In the genomic region with DNA sequence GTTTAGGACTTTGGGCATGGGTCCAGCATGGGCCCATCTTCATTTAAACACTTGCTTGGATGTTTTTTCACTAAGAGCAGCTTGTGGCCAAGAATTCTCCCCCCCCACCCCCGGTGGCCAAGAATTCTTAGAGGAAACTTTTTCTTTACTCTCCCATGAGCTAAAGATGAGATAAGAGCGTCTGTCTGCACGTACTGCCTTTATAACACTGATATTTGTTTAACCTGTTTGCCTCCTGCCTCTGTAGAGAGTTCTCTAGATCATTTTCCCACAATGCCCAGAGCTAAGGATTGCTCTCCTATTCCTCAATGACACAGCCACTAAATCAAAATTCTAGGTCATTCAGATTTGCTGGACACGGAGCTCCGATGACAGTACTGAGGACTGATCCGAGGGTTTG, we compare ENCODE assay signal across 21 mouse cellular contexts.
DNase-seq lines count a peak whose midpoint lies in the region; ATAC-seq and TF ChIP-seq lines count a peak whose summit lies in the region.
"Had no signal": no experiment of that assay in that cellular context is flagged by ENCODE, and none has a peak within 500 bp of the region (broad histone marks: within the 10 kb centered on the region; RNA-seq: fewer than 3 reads in every experiment).

No protein-coding gene starts in this region.

- H3K27me3 ChIP-seq in intestine, embryonic 14.5 days (replicated peaks; ENCODE audit: control insufficient read depth, insufficient read depth, low read length), result no peaks in the 10 kb centered on the region
- no peaks in the 10 kb centered on the region for H3K27me3 ChIP-seq in intestine, postnatal 0 days (replicated peaks; ENCODE audit: control insufficient read depth, insufficient read depth, low read length)
- no peaks in the 10 kb centered on the region for H3K27me3 ChIP-seq in lung, embryonic 14.5 days (ENCODE audit: insufficient read depth, low read length)
- H3K27me3 ChIP-seq in intestine, embryonic 15.5 days (replicated peaks), result no peaks in the 10 kb centered on the region
- H3K27me3 ChIP-seq in intestine, embryonic 16.5 days (replicated peaks; ENCODE audit: control insufficient read depth, insufficient read depth, low read length), result no peaks in the 10 kb centered on the region
- H3K27me3 ChIP-seq: embryonic facial prominence, embryonic 15.5 days; forebrain, embryonic 15.5 days; hindbrain, embryonic 12.5 days; hindbrain, embryonic 15.5 days had no signal

- no peak overlapping the region for H3K27ac ChIP-seq in intestine, embryonic 14.5 days (ENCODE audit: low read depth)
- no peak overlapping the region for H3K27ac ChIP-seq in intestine, postnatal 0 days (ENCODE audit: low read depth, low read length)
- H3K27ac ChIP-seq in lung, embryonic 14.5 days (ENCODE audit: low read depth), result no peak overlapping the region
- no peak overlapping the region for H3K27ac ChIP-seq in intestine, embryonic 15.5 days
- H3K27ac ChIP-seq in intestine, embryonic 16.5 days (ENCODE audit: low read length), result peak overlapping the region; percentile 16; the same call in 1 of the 2 replicates
- H3K27ac ChIP-seq: embryonic facial prominence, embryonic 15.5 days; forebrain, embryonic 15.5 days; gastrocnemius, adult 2 months; hindbrain, embryonic 12.5 days; hindbrain, embryonic 15.5 days had no signal

- H3K4me1 ChIP-seq in intestine, embryonic 14.5 days (replicated peaks; ENCODE audit: control insufficient read depth, insufficient read depth, low read length), result no peaks in the 10 kb centered on the region
- 0 out of 2 replicates have a peak, but pooled peaks cover 2% of the 10 kb centered on the region for H3K4me1 ChIP-seq in intestine, postnatal 0 days (replicated peaks; ENCODE audit: control insufficient read depth, insufficient read depth, low read length)
- H3K4me1 ChIP-seq in lung, embryonic 14.5 days (ENCODE audit: insufficient read depth), result peaks cover 4% of the 10 kb centered on the region
- H3K4me1 ChIP-seq in intestine, embryonic 15.5 days (replicated peaks), result 0 out of 2 replicates have a peak, but pooled peaks cover 5% of the 10 kb centered on the region
- 0 out of 2 replicates have a peak, but pooled peaks cover 2% of the 10 kb centered on the region for H3K4me1 ChIP-seq in intestine, embryonic 16.5 days (ENCODE audit: control insufficient read depth, insufficient read depth, low read length)
- H3K4me1 ChIP-seq: embryonic facial prominence, embryonic 15.5 days; hindbrain, embryonic 15.5 days had no signal

- 64% methylated on average over 6 of the region's 6 CpGs for WGBS in intestine, embryonic 14.5 days
- 23% methylated on average over 6 of the region's 6 CpGs for WGBS in intestine, postnatal 0 days
- 22% methylated on average over 6 of the region's 6 CpGs for WGBS in lung, embryonic 14.5 days
- 43% methylated on average over 6 of the region's 6 CpGs for WGBS in intestine, embryonic 15.5 days
- 42% methylated on average over 6 of the region's 6 CpGs for WGBS in intestine, embryonic 16.5 days

- no peak overlapping the region for H3K4me3 ChIP-seq in intestine, embryonic 14.5 days (ENCODE audit: low read depth, low read length)
- no peak overlapping the region for H3K4me3 ChIP-seq in intestine, postnatal 0 days (ENCODE audit: low read depth, low read length)
- H3K4me3 ChIP-seq in lung, embryonic 14.5 days (ENCODE audit: low read depth, low read length), result no peak overlapping the region
- no peak overlapping the region for H3K4me3 ChIP-seq in intestine, embryonic 15.5 days (replicated peaks)
- H3K4me3 ChIP-seq in intestine, embryonic 16.5 days (ENCODE audit: low read length), result no peak overlapping the region
- H3K4me3 ChIP-seq: embryonic facial prominence, embryonic 15.5 days; forebrain, embryonic 15.5 days; gastrocnemius, adult 2 months; hindbrain, embryonic 12.5 days; hindbrain, embryonic 15.5 days had no signal

- 0 out of 2 replicates have a peak, but pooled peaks have one; percentile 40 for ATAC-seq in intestine, embryonic 14.5 days (replicated peaks; ENCODE audit: low FRiP score, low TSS enrichment, low read depth)
- no peak; the same call in 1 of the 2 replicates for ATAC-seq in intestine, postnatal 0 days
- ATAC-seq in lung, embryonic 14.5 days (ENCODE audit: insufficient read depth), result peak; percentile 24; the same call in 1 of the 2 replicates
- peak; percentile 67 for ATAC-seq in intestine, embryonic 15.5 days
- ATAC-seq in intestine, embryonic 16.5 days, result peak; percentile 79
- ATAC-seq: CD4-positive, CD25-positive, alpha-beta regulatory T cell, adult 4 months; forebrain, embryonic 15.5 days had no signal

- H3K36me3 ChIP-seq in intestine, embryonic 14.5 days (ENCODE audit: control insufficient read depth, insufficient read depth, low read length), result no peaks in the 10 kb centered on the region
- H3K36me3 ChIP-seq in intestine, postnatal 0 days (ENCODE audit: control insufficient read depth, insufficient read depth), result peaks cover 18% of the 10 kb centered on the region
- no peaks in the 10 kb centered on the region for H3K36me3 ChIP-seq in lung, embryonic 14.5 days (ENCODE audit: insufficient read depth)
- H3K36me3 ChIP-seq in intestine, embryonic 15.5 days, result no peaks in the 10 kb centered on the region
- no peaks in the 10 kb centered on the region for H3K36me3 ChIP-seq in intestine, embryonic 16.5 days (ENCODE audit: control insufficient read depth, insufficient read depth, low read length)
- H3K36me3 ChIP-seq: embryonic facial prominence, embryonic 15.5 days; forebrain, embryonic 15.5 days; hindbrain, embryonic 12.5 days; hindbrain, embryonic 15.5 days had no signal

- no peak for DNase-seq in intestine, embryonic 14.5 days (ENCODE audit: low spot score)
- peak; percentile 39 for DNase-seq in lung, embryonic 14.5 days
- DNase-seq in lung, postnatal 10 days, result no peak
- DNase-seq: adrenal gland, adult 2 months; adrenal gland, postnatal 14 days; cerebellum, adult 11-12 months; cerebellum, adult 8-10 months; cerebellum, postnatal 36 days; embryo, embryonic 11 days; gastrocnemius, adult 2 months; gastrocnemius, postnatal 14 days; heart, adult 11 months had no signal

- H3K9me3 ChIP-seq in intestine, embryonic 14.5 days (ENCODE audit: control insufficient read depth, low read length), result no peaks in the 10 kb centered on the region
- H3K9me3 ChIP-seq in intestine, postnatal 0 days (ENCODE audit: control insufficient read depth), result no peaks in the 10 kb centered on the region
- no peaks in the 10 kb centered on the region for H3K9me3 ChIP-seq in lung, embryonic 14.5 days (ENCODE audit: low read depth, low read length)
- H3K9me3 ChIP-seq in intestine, embryonic 15.5 days, result no peaks in the 10 kb centered on the region
- no peaks in the 10 kb centered on the region for H3K9me3 ChIP-seq in intestine, embryonic 16.5 days (ENCODE audit: control insufficient read depth, low read length)
- H3K9me3 ChIP-seq: embryonic facial prominence, embryonic 15.5 days; forebrain, embryonic 15.5 days; hindbrain, embryonic 12.5 days; hindbrain, embryonic 15.5 days had no signal

- H3K4me2 ChIP-seq in intestine, embryonic 14.5 days (ENCODE audit: low read length), result no peak overlapping the region
- no peak overlapping the region for H3K4me2 ChIP-seq in intestine, postnatal 0 days (replicated peaks; ENCODE audit: low read depth)
- no peak overlapping the region for H3K4me2 ChIP-seq in lung, embryonic 14.5 days
- H3K4me2 ChIP-seq in intestine, embryonic 15.5 days (replicated peaks), result no peak overlapping the region
- no peak overlapping the region for H3K4me2 ChIP-seq in intestine, embryonic 16.5 days (ENCODE audit: low read depth, low read length)
- H3K4me2 ChIP-seq: embryonic facial prominence, embryonic 15.5 days; forebrain, embryonic 15.5 days; heart, embryonic 11.5 days; hindbrain, embryonic 12.5 days; hindbrain, embryonic 15.5 days had no signal

- TF ChIP-seq CTCF in intestine, postnatal 0 days (IDR thresholded peaks at IDR 0.05; ENCODE audit: low read depth), result no peak
- TF ChIP-seq CTCF in lung, embryonic 14.5 days (IDR thresholded peaks at IDR 0.05; ENCODE audit: low read depth), result no peak

- no peak overlapping the region for H3K9ac ChIP-seq in intestine, embryonic 14.5 days (ENCODE audit: low read length)
- no peak overlapping the region for H3K9ac ChIP-seq in intestine, postnatal 0 days (ENCODE audit: low read depth, low read length)
- no peak overlapping the region for H3K9ac ChIP-seq in lung, embryonic 14.5 days
- no peak overlapping the region for H3K9ac ChIP-seq in intestine, embryonic 15.5 days
- no peak overlapping the region for H3K9ac ChIP-seq in intestine, embryonic 16.5 days (ENCODE audit: low read depth, low read length)
- H3K9ac ChIP-seq: embryonic facial prominence, embryonic 15.5 days; forebrain, embryonic 15.5 days; hindbrain, embryonic 12.5 days; hindbrain, embryonic 15.5 days had no signal
